Mouse (Mus musculus) cortical plate, adult 2 months (tissue): ENCODE results near the gene Atp4b. TPM values are rescaled to one million over a fixed set of nuclear protein-coding genes. Genes with fewer than 3 reads are reported as not detected.
"Not testable (repeated sequence)": the region's sequence is repeated elsewhere in the genome, so short reads cannot be mapped to it uniquely, and the experiment has no call there.

Source experiments
- H3K27ac ChIP-seq: fragments of 200-500 bp; 2 replicates; pipeline ENCODE4 v1.5.1; 2012; ENCODE audit warnings: low read length, control low read depth, inconsistent platforms; ENCODE audit not compliant: insufficient read depth
- H3K4me1 ChIP-seq: fragments of 200-500 bp; 2 replicates; pipeline ENCODE4 v1.6.1; 2011; ENCODE audit warnings: low read length; ENCODE audit not compliant: control insufficient read depth, insufficient read depth
- H3K4me3 ChIP-seq: fragments of 200-500 bp; 2 replicates; pipeline ENCODE4 v1.5.1; 2011; ENCODE audit warnings: mild to moderate bottlenecking, low read length, control low read depth; ENCODE audit not compliant: insufficient read depth
- CTCF ChIP-seq: fragments of 200-500 bp; IDR thresholded peaks from 2 replicates; pipeline ENCODE4 v1.5.1; 2011; ENCODE audit warnings: mild to moderate bottlenecking, control low read depth, low read length; ENCODE audit not compliant: insufficient read depth; ENCODE audit errors: extremely low read depth
- POLR2A ChIP-seq: fragments of 200-500 bp; IDR thresholded peaks from 2 replicates; pipeline ENCODE4 v1.6.1; 2011; ENCODE audit warnings: mild to moderate bottlenecking, low read length, control low read depth; ENCODE audit not compliant: insufficient read depth; ENCODE audit errors: extremely low read depth
- polyA plus RNA-seq: library from polyadenylated mRNA; depleted of rRNA; stranded (reverse); fragments of >200 nt; gene quantifications from 2 replicates; pipeline ENCODE4 v1.2.3, GENCODE M21; 2012; rRNA removed

Atp4b gene
- polyA plus RNA-seq, 1 experiment, result not detected

- Histone ChIP-seq H3K27ac (no peak within 1 kb of the TSS), H3K4me1 (no peaks in the 10 kb centered on the region; the same call in 1 of the 2 replicates), H3K4me3 (peak within 1 kb of the TSS; percentile 68)
- TF ChIP-seq CTCF (no peak), POLR2A (no peak)
Measured at GRCm38 (mm10) chr8:13338255-13338860, 58.3 kb downstream of the Atp4b start, which contains the start of gene Tfdp1. Gene Tfdp1 (plus strand): TSS chr8:13338751.

- H3K4me1 ChIP-seq, result no peaks in the 10 kb centered on the region; the same call in 1 of the 2 replicates
- TF ChIP-seq POLR2A (no peak), CTCF (no peak)
- H3K27ac ChIP-seq, result no peak overlapping the region
- peak overlapping the region; percentile 68; the same call in 1 of the 2 replicates for H3K4me3 ChIP-seq
Measured at GRCm38 (mm10) chr8:13337678-13338077, 58.9 kb downstream of the Atp4b start.

GRCm38 (mm10) chr8:13337245-13337644, 59.4 kb downstream of the Atp4b start:
- H3K27ac ChIP-seq, H3K4me3 ChIP-seq, H3K4me1 ChIP-seq: not testable (repeated sequence)

Other genes starting within 250 kb of the Atp4b start
- gene Lamp1, start 237.7 kb downstream of the Atp4b start, polyA plus RNA-seq, result 425 and 453 TPM in 2 replicates
- 6.5 and 6.7 TPM in 2 replicates for gene Grtp1, start 196.2 kb downstream of the Atp4b start, polyA plus RNA-seq
- 0.38 and 0.54 TPM in 2 replicates for gene Adprhl1, start 142.7 kb downstream of the Atp4b start, polyA plus RNA-seq
- 56.4 TPM in 2 replicates for gene Dcun1d2, start 108.7 kb downstream of the Atp4b start, polyA plus RNA-seq
- 43.1 and 43.3 TPM in 2 replicates for gene Tmco3, start 108.6 kb downstream of the Atp4b start, polyA plus RNA-seq
- 76.6 and 77.6 TPM in 2 replicates for gene Tfdp1, start 58.1 kb downstream of the Atp4b start, polyA plus RNA-seq
- 0.02 TPM in 1 of 2 replicates, not detected in the other for gene Grk1, start 8.3 kb upstream of the Atp4b start, polyA plus RNA-seq
- gene Tmem255b, start 38.4 kb upstream of the Atp4b start, polyA plus RNA-seq, result 3.7 and 4.0 TPM in 2 replicates
- 101 and 106 TPM in 2 replicates for gene Gas6, start 97.7 kb upstream of the Atp4b start, polyA plus RNA-seq
- gene 1700029H14Rik, start 165.6 kb upstream of the Atp4b start, polyA plus RNA-seq, result 0.08 and 0.17 TPM in 2 replicates